Mouse (Mus musculus) right cerebral cortex, postnatal 10 days (tissue): ENCODE measurements around the gene Lrrc8d.
"Not testable (repeated sequence)": the region's sequence is repeated elsewhere in the genome, so short reads cannot be mapped to it uniquely, and the experiment has no call there.

ENCODE experiments used
- DNase-seq, 2 experiments: peaks; one replicate each; pipeline ENCODE4 v3.0.0; 2021; ENCODE audit warnings: low spot score in 2 of 2

Lrrc8d gene

GRCm38 (mm10) chr5:105859716-105860460, 160.1 kb downstream of the Lrrc8d start:
- no peak for DNase-seq

- no peak for DNase-seq
Observed at GRCm38 (mm10) chr5:105860461-105860835, 160.7 kb downstream of the Lrrc8d start.

- DNase-seq = no peak
Observed at GRCm38 (mm10) chr5:105861616-105862015, 161.8 kb downstream of the Lrrc8d start.

GRCm38 (mm10) chr5:105865110-105865628, 165.4 kb downstream of the Lrrc8d start:
- DNase-seq = not testable (repeated sequence)

GRCm38 (mm10) chr5:105867427-105867826, 167.7 kb downstream of the Lrrc8d start:
- DNase-seq = no peak

- DNase-seq = no peak
Observed at GRCm38 (mm10) chr5:105867841-105868447, 168.2 kb downstream of the Lrrc8d start.

- peak; percentile 81 to 91 for DNase-seq
Observed at GRCm38 (mm10) chr5:105868593-105868992, 168.8 kb downstream of the Lrrc8d start.

GRCm38 (mm10) chr5:105869739-105870138, 170.0 kb downstream of the Lrrc8d start:
- DNase-seq = no peak

GRCm38 (mm10) chr5:105871140-105871539, 171.4 kb downstream of the Lrrc8d start:
- no peak for DNase-seq

- no peak for DNase-seq
Observed at GRCm38 (mm10) chr5:105872176-105872575, 172.4 kb downstream of the Lrrc8d start.

- no peak for DNase-seq
Observed at GRCm38 (mm10) chr5:105872916-105873315, 173.1 kb downstream of the Lrrc8d start.

- no peak for DNase-seq
Observed at GRCm38 (mm10) chr5:105873774-105874173, 174.0 kb downstream of the Lrrc8d start.

GRCm38 (mm10) chr5:105874476-105874875, 174.7 kb downstream of the Lrrc8d start:
- DNase-seq = no peak

- peak; percentile 91 to 93 for DNase-seq
Observed at GRCm38 (mm10) chr5:105876068-105876924, 176.5 kb downstream of the Lrrc8d start, which contains the start of gene Zfp326. Gene Zfp326 (plus strand): TSS chr5:105876565.

GRCm38 (mm10) chr5:105876925-105877774, 177.4 kb downstream of the Lrrc8d start:
- peak in 1 of 2 experiments; percentile 47 for DNase-seq
